Mouse (Mus musculus) cerebellum, adult 2 months (tissue): ENCODE data around the gene Opa3. TPM values are rescaled to one million over a fixed set of nuclear protein-coding genes. Genes with fewer than 3 reads are reported as not detected.
"Not testable (repeated sequence)": the region's sequence is repeated elsewhere in the genome, so short reads cannot be mapped to it uniquely, and the experiment has no call there.

Experiments
- DNase-seq, 2 experiments: peaks; one replicate each; pipeline ENCODE4 v3.0.0; 2021
- H3K27ac ChIP-seq: fragments of 200-500 bp; 2 replicates; pipeline ENCODE4 v1.5.1; 2012; ENCODE audit warnings: low read length, control low read depth, inconsistent platforms; ENCODE audit not compliant: insufficient read depth
- H3K27me3 ChIP-seq: fragments of 200-500 bp; 2 replicates; pipeline ENCODE4 v1.6.1; 2012; ENCODE audit warnings: inconsistent platforms, mild to moderate bottlenecking, low read length, moderate library complexity; ENCODE audit not compliant: control insufficient read depth, insufficient read depth
- H3K4me1 ChIP-seq: fragments of 200-500 bp; 2 replicates; pipeline ENCODE4 v1.6.1; 2011; ENCODE audit warnings: low read length; ENCODE audit not compliant: control insufficient read depth, insufficient read depth
- H3K4me3 ChIP-seq: fragments of 200-500 bp; replicated peaks from 2 replicates; pipeline ENCODE3; 2011; ENCODE audit warnings: mild to moderate bottlenecking, low read depth, low read length, control low read depth; ENCODE audit not compliant: insufficient read depth
- CTCF ChIP-seq: fragments of 200-500 bp; IDR thresholded peaks from 2 replicates; pipeline ENCODE4 v1.5.1; 2011; ENCODE audit warnings: low read depth, mild to moderate bottlenecking, control low read depth, low read length, moderate library complexity, borderline replicate concordance; ENCODE audit not compliant: insufficient read depth
- POLR2A ChIP-seq: fragments of 200-500 bp; IDR thresholded peaks from 2 replicates; pipeline ENCODE4 v1.6.1; 2011; ENCODE audit warnings: low read length, control low read depth, borderline replicate concordance; ENCODE audit not compliant: insufficient read depth
- WGBS: fragments of 180-500 bp; shearing (Covaris S2); methylation state at CpG from one replicate; pipeline ENCODE4 v1.1.7; 2018; 5-methylcytosine and 5-hydroxymethylcytosine counted together
- polyA plus RNA-seq: library from polyadenylated mRNA; depleted of rRNA; stranded (reverse); fragments of >200 nt; gene quantifications from 2 replicates; pipeline ENCODE4 v1.2.3, GENCODE M21; 2012

The Opa3 gene
- polyA plus RNA-seq, 1 experiment, result 40.1 TPM

DNA sequence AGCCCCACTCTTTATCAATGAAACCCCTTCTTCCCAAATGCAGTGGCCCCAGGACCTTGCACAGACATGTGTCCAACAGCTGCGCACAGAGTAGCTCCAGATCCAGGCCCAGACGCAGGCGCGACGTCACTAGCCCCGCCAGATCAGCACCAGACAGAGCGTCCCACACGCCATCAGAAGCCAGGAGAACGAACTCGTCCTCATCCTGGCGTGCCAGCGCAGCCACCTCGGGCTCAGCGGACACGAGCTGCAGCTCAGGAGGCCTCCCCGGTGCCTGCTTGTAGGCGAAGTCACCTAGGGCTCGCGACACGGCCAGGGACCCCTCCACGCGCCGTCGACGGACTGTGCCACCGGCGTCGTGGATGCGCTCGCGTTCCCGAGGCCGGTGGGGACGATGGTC is 50.9 kb downstream of the Opa3 start:
- no peaks in the 10 kb centered on the region for H3K27me3 ChIP-seq
- TF ChIP-seq CTCF, result no peak
- H3K27ac ChIP-seq, result no peak overlapping the region
- WGBS, result 4% methylated on average over 34 of the region's 34 CpGs
- no peak overlapping the region for H3K4me3 ChIP-seq
- no peak for DNase-seq
- H3K4me1 ChIP-seq, result no peaks in the 10 kb centered on the region

- WGBS, result 2% methylated on average over 46 of the region's 46 CpGs
- no peaks in the 10 kb centered on the region for H3K4me1 ChIP-seq
- H3K27ac ChIP-seq, result no peak within 1 kb of the TSS
- no peaks in the 10 kb centered on the region for H3K27me3 ChIP-seq
- DNase-seq, result no peak
- peak within 1 kb of the TSS; percentile 11 for H3K4me3 ChIP-seq
- TF ChIP-seq CTCF (no peak), POLR2A (no peak)
These were observed 51.5 kb downstream of the Opa3 start, which contains the start of gene Ppm1n for GRCm38 (mm10) chr7:19279581-19280114. Gene Ppm1n (minus strand): TSS chr7:19280064.

DNA sequence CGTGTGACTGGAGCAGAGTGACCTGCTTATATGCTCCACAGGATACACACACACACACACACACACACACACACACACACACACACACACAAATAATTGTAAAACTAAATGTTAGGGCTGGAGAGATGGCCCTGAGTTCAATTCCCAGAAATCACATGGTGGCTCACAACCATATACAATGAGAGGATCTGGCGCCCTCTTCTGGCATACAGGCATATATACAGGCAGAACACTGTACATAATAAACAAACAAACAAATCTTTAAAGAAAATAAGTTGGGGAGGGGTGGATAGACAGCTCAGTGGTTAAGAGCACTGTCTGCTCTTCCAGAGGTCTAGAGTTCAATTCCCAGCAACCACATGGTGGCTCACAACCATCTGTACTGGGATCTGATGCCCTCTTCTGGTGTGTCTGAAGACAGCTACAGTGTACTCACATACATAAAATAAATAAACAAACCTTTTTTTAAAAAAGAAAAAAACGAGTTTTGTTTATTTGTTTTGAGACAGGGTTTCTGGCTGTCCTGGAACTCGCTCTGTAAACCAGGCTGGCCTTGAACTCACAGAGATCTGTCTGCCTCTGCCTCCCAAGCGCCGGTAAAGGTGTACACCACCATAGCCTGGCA is 53.7 kb downstream of the Opa3 start:
- TF ChIP-seq CTCF, result 0 out of 2 replicates have a peak, but pooled peaks have one; percentile 1
- H3K4me1 ChIP-seq, DNase-seq, H3K27me3 ChIP-seq, H3K27ac ChIP-seq: not testable (repeated sequence)
- peak overlapping the region; percentile 70 for H3K4me3 ChIP-seq
- 27% methylated on average over 6 of the region's 6 CpGs for WGBS

- under 1% methylated on average over 37 of the region's 37 CpGs for WGBS
- peak; percentile 90 to 93 for DNase-seq
- Histone ChIP-seq H3K4me1 (no peaks in the 10 kb centered on the region), H3K27me3 (no peaks in the 10 kb centered on the region), H3K4me3 (peak within 1 kb of the TSS; percentile 70), H3K27ac (peak within 1 kb of the TSS; percentile 72)
- TF ChIP-seq CTCF (no peak), POLR2A (no peak)
These were observed 54.3 kb downstream of the Opa3 start, which contains the start of gene Rtn2 for GRCm38 (mm10) chr7:19282385-19282784. Gene Rtn2 (plus strand): TSS chr7:19282624.

DNA sequence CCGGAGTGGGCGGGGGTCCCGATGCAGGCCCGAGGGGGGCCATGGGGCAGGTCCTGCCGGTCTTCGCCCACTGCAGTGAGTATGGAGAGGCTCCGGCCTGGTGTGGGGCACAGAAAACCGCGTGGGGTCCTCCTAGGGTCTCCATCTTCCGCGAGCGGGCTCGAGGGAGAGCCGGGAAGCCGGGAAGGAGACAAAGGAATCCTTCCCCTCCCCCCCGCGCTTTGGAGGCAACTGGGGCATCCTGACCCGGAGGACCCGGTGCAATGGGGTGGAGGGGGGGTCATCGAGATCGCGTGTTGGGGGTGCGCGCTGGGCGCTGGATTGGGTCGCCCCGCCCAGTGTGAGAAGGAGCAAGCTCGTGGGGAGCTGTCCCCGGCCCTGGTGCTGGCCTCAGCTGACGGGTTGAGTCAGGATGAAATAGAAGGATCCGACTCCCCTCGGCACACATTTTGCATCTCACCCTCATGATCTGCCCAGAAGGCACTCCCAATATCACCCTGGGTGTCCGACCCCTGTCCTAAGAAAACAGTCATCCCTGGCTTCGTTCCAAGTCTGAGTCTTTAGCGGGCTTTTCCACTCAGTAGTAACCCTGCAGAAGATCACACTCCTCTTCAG is 54.8 kb downstream of the Opa3 start:
- no peaks in the 10 kb centered on the region for H3K4me1 ChIP-seq
- under 1% methylated on average over 35 of the region's 35 CpGs for WGBS
- H3K4me3 ChIP-seq, result peak overlapping the region; percentile 70
- TF ChIP-seq CTCF, result no peak
- no peak for TF ChIP-seq POLR2A
- DNase-seq, result peak; percentile 61 to 70
- peak overlapping the region; percentile 72 for H3K27ac ChIP-seq
- H3K27me3 ChIP-seq, result no peaks in the 10 kb centered on the region

DNA sequence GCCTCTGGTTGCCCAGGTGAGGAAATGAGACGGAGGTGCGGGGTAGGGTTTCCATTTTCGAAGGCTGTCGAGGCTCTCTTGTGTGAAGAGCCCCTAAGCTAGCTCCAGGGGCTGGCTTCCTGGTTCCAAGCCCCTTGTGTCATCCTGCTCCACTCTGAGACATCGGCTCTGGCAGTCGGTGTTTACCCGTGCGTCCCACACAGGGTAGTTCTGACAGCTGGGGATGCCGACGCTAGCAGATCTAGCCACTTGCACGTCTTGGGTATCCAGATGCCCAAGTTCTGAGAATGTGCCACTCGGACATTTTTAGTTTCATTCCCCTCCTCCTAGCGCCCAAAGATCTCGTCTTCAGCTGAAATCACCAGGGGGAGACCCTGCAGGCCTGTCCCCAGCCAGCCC is 55.3 kb downstream of the Opa3 start:
- TF ChIP-seq CTCF (no peak), POLR2A (no peak)

DNA sequence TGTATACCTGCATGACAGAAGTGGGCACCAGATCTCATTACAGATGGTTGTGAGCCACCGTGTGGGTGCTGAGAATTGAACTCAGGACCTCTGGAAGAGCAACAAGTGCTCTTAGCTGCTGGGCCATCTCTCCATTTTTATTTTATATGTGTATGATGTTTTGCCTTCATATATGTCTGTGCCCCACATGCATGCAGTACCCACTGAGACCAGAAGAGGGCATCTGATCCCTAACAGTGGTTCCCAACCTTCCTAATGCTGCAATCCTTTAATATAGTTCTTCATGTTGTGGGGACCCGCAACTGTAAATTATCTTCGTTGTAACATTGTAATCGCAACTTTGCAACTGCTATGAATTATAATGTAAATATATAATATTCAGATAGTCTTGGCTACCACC is 56.6 kb downstream of the Opa3 start:
- Histone ChIP-seq H3K27ac (no peak overlapping the region), H3K27me3 (no peaks in the 10 kb centered on the region), H3K4me3 (no peak overlapping the region), H3K4me1 (no peaks in the 10 kb centered on the region)
- peak in 1 of 2 experiments; percentile 71 for DNase-seq
- TF ChIP-seq POLR2A, result no peak
- peak; percentile 68 for TF ChIP-seq CTCF
- WGBS, result 25% methylated on average over 4 of the region's 4 CpGs

More for the DNA sequence above, 55.3 kb downstream of the Opa3 start:
- Histone ChIP-seq H3K4me1 (no peaks in the 10 kb centered on the region), H3K27ac (no peak overlapping the region), H3K4me3 (peak overlapping the region; percentile 70), H3K27me3 (no peaks in the 10 kb centered on the region)
- 15% methylated on average over 14 of the region's 14 CpGs for WGBS
- no peak for DNase-seq

GRCm38 (mm10) chr7:19290969-19291596 is 62.9 kb downstream of the Opa3 start:
- DNase-seq, result no peak
- TF ChIP-seq POLR2A (no peak), CTCF (no peak)
- peak overlapping the region; percentile 4 for H3K4me3 ChIP-seq
- H3K27me3 ChIP-seq, result no peaks in the 10 kb centered on the region
- WGBS, result 24% methylated on average over 20 of the region's 20 CpGs
- no peak overlapping the region for H3K27ac ChIP-seq
- H3K4me1 ChIP-seq, result no peaks in the 10 kb centered on the region
